Mouse (Mus musculus): ENCODE results near the gene Mettl24. TPM values are rescaled to one million over a fixed set of nuclear protein-coding genes. Genes with fewer than 3 reads are reported as not detected.
"Not testable (repeated sequence)": the region's sequence is repeated elsewhere in the genome, so short reads cannot be mapped to it uniquely, and the experiment has no call there.

Gene Mettl24
- polyA plus RNA-seq, 1 experiment from 2014 or later: 3.5 TPM

- Histone ChIP-seq H3K9ac (no peak overlapping the region), H3K9me3 (ENCODE audit: low read depth, low read length) (no peaks in the 10 kb centered on the region), H3K36me3 (ENCODE audit: insufficient read depth) (no peaks in the 10 kb centered on the region), H3K27me3 (ENCODE audit: insufficient read depth, low read length) (no peaks in the 10 kb centered on the region), H3K4me2 (no peak overlapping the region), H3K4me1 (ENCODE audit: insufficient read depth) (no peaks in the 10 kb centered on the region), H3K4me3 (ENCODE audit: low read depth, low read length) (no peak overlapping the region), H3K27ac (ENCODE audit: low read depth) (no peak overlapping the region)
- TF ChIP-seq CTCF (IDR thresholded peaks at IDR 0.05; ENCODE audit: low read depth): no peak
- DNase-seq (no peak), ATAC-seq (ENCODE audit: insufficient read depth) (no peak)
- WGBS: 66% methylated on average over 3 of the region's 3 CpGs
Measured at GRCm38 (mm10) chr10:40792115-40792514, 109.0 kb downstream of the Mettl24 start.

GRCm38 (mm10) chr10:40805221-40805620, 122.1 kb downstream of the Mettl24 start:
- H3K27me3 ChIP-seq (ENCODE audit: insufficient read depth, low read length): no peaks in the 10 kb centered on the region
- H3K9me3 ChIP-seq (ENCODE audit: low read depth, low read length): no peaks in the 10 kb centered on the region
- no peaks in the 10 kb centered on the region for H3K4me1 ChIP-seq (ENCODE audit: insufficient read depth)
- H3K4me2 ChIP-seq: no peak overlapping the region
- no peak overlapping the region for H3K27ac ChIP-seq (ENCODE audit: low read depth)
- DNase-seq (no peak), ATAC-seq (ENCODE audit: insufficient read depth) (no peak)
- no peaks in the 10 kb centered on the region for H3K36me3 ChIP-seq (ENCODE audit: insufficient read depth)
- TF ChIP-seq CTCF (IDR thresholded peaks at IDR 0.05; ENCODE audit: low read depth): no peak
- no peak overlapping the region for H3K9ac ChIP-seq
- no peak overlapping the region for H3K4me3 ChIP-seq (ENCODE audit: low read depth, low read length)
- WGBS: 62% methylated on average over 1 of the region's 1 CpGs

DNA sequence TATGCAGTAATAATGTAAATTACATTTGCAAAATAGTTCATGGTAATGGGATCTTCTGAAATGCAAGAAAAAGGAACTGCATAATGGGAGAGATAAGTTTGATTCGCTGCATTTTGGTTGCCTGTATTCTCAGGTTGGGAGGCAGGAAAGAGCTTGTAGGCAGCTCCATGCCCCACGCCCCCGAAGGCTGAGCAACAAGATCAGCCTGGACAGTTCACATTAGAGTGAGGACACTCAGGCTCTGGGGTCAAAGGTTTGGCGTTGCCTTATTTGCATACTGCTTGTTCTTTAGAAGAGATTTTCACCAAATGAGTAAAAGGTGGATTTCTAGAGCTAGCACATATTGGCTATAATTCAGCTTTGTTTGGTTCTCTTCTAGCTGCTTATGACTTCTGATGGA, 123.1 kb downstream of the Mettl24 start:
- Histone ChIP-seq H3K9me3 (ENCODE audit: low read depth, low read length) (no peaks in the 10 kb centered on the region), H3K4me1 (ENCODE audit: insufficient read depth) (no peaks in the 10 kb centered on the region), H3K4me3 (ENCODE audit: low read depth, low read length) (no peak overlapping the region), H3K36me3 (ENCODE audit: insufficient read depth) (no peaks in the 10 kb centered on the region), H3K4me2 (no peak overlapping the region), H3K27ac (ENCODE audit: low read depth) (no peak overlapping the region), H3K9ac (no peak overlapping the region), H3K27me3 (ENCODE audit: insufficient read depth, low read length) (no peaks in the 10 kb centered on the region)
- no peak for ATAC-seq (ENCODE audit: insufficient read depth)
- no peak for TF ChIP-seq CTCF (IDR thresholded peaks at IDR 0.05; ENCODE audit: low read depth)
- 90% methylated on average over 4 of the region's 4 CpGs for WGBS
- no peak for DNase-seq

DNA sequence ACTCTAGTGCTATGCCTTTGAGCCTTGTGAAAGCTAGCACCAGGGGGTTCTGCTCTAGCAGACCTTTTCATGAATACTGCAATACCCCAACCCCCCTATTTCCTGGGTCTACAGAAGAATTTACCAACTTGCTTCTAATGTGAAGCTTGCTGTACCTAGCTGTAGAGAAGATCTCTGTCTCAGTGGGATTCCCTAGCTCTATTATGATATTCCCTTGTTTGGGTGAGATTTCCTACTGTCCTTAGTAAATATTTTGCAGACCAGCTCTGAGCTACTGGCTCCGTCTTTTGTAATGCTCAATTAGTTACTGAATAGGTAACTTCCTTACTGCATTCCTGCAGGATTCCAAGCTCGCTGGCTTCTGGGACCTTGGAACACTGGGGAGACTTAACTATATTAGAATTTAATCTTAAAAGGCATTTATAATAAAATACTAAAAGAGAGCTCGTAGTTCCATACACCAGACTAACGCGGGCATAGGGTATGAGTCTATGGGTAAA, 126.4 kb downstream of the Mettl24 start:
- H3K27ac ChIP-seq (ENCODE audit: low read depth); H3K9me3 ChIP-seq (ENCODE audit: low read depth, low read length); H3K9ac ChIP-seq; ATAC-seq (ENCODE audit: insufficient read depth); DNase-seq; H3K36me3 ChIP-seq (ENCODE audit: insufficient read depth); H3K4me2 ChIP-seq; H3K4me3 ChIP-seq (ENCODE audit: low read depth, low read length); H3K4me1 ChIP-seq (ENCODE audit: insufficient read depth); H3K27me3 ChIP-seq (ENCODE audit: insufficient read depth, low read length): not testable (repeated sequence)
- 42% methylated on average over 5 of the region's 5 CpGs for WGBS

GRCm38 (mm10) chr10:40813627-40814026, 130.5 kb downstream of the Mettl24 start:
- WGBS: 66% methylated on average over 4 of the region's 4 CpGs
- peak; percentile 52 for TF ChIP-seq CTCF (IDR thresholded peaks at IDR 0.05; ENCODE audit: low read depth)
- H3K27ac ChIP-seq (ENCODE audit: low read depth): no peak overlapping the region
- H3K9me3 ChIP-seq (ENCODE audit: low read depth, low read length): no peaks in the 10 kb centered on the region
- no peaks in the 10 kb centered on the region for H3K36me3 ChIP-seq (ENCODE audit: insufficient read depth)
- H3K4me1 ChIP-seq (ENCODE audit: insufficient read depth): no peaks in the 10 kb centered on the region
- H3K4me2 ChIP-seq: no peak overlapping the region
- H3K9ac ChIP-seq: no peak overlapping the region
- DNase-seq: peak; percentile 27
- H3K4me3 ChIP-seq (ENCODE audit: low read depth, low read length): no peak overlapping the region
- H3K27me3 ChIP-seq (ENCODE audit: insufficient read depth, low read length): no peaks in the 10 kb centered on the region
- ATAC-seq (ENCODE audit: insufficient read depth): no peak

DNA sequence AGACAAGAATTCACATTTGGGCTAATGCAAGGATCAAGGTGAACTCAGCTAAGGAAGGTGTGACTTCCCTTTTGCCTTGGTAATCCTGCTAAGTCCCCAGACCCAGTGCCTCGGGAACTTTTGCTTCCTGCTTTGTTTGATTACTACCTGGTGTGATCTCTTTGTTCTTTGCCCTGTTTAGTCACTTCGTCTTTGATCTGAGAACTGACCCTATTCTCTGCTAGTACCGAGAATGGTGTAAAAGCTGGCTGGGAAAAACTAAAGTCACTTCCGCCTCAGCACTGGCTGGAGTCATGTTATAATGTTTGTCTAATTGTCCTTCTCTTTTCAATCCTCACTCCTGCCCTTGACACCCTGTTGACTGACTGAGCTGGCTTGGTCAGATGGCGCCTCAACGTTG, 133.4 kb downstream of the Mettl24 start:
- DNase-seq (no peak), ATAC-seq (ENCODE audit: insufficient read depth) (no peak)
- no peaks in the 10 kb centered on the region for H3K4me1 ChIP-seq (ENCODE audit: insufficient read depth)
- H3K4me2 ChIP-seq: no peak overlapping the region
- H3K27ac ChIP-seq (ENCODE audit: low read depth): no peak overlapping the region
- no peaks in the 10 kb centered on the region for H3K27me3 ChIP-seq (ENCODE audit: insufficient read depth, low read length)
- no peaks in the 10 kb centered on the region for H3K9me3 ChIP-seq (ENCODE audit: low read depth, low read length)
- H3K4me3 ChIP-seq (ENCODE audit: low read depth, low read length): no peak overlapping the region
- TF ChIP-seq CTCF (IDR thresholded peaks at IDR 0.05; ENCODE audit: low read depth): no peak
- no peak overlapping the region for H3K9ac ChIP-seq
- 47% methylated on average over 6 of the region's 6 CpGs for WGBS
- H3K36me3 ChIP-seq (ENCODE audit: insufficient read depth): no peaks in the 10 kb centered on the region

GRCm38 (mm10) chr10:40825952-40826351, 142.9 kb downstream of the Mettl24 start:
- 49% methylated on average over 6 of the region's 6 CpGs for WGBS
- Histone ChIP-seq H3K9me3 (ENCODE audit: low read depth, low read length) (no peaks in the 10 kb centered on the region), H3K27ac (ENCODE audit: low read depth) (no peak overlapping the region), H3K4me1 (ENCODE audit: insufficient read depth) (no peaks in the 10 kb centered on the region), H3K4me2 (no peak overlapping the region), H3K9ac (no peak overlapping the region), H3K27me3 (ENCODE audit: insufficient read depth, low read length) (no peaks in the 10 kb centered on the region), H3K36me3 (ENCODE audit: insufficient read depth) (peaks cover 9% of the 10 kb centered on the region; the same call in 1 of the 2 replicates), H3K4me3 (ENCODE audit: low read depth, low read length) (no peak overlapping the region)
- DNase-seq (no peak), ATAC-seq (ENCODE audit: insufficient read depth) (no peak)
- TF ChIP-seq CTCF (IDR thresholded peaks at IDR 0.05; ENCODE audit: low read depth): no peak

DNA sequence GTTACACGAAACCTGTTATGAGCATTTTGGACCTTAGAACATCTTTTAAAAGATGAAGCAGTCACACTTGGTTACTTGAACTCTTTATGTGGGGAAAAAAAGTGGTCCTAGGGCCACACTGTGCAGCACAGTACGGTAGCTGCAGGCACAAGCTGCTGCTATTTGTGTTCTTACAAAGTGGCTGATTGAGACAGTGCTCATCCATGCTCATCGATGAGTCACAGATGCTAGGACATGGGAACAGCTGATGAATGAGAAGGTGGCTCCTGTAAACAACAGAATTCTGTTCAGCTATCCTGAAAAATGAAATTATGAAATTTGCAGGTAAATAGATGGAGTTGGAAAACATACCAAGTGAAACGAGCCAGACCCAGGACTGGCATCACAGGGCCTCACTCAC, 144.6 kb downstream of the Mettl24 start:
- Histone ChIP-seq H3K9me3 (ENCODE audit: low read depth, low read length) (no peaks in the 10 kb centered on the region), H3K4me2 (no peak overlapping the region), H3K4me1 (ENCODE audit: insufficient read depth) (no peaks in the 10 kb centered on the region), H3K9ac (no peak overlapping the region), H3K27ac (ENCODE audit: low read depth) (no peak overlapping the region), H3K36me3 (ENCODE audit: insufficient read depth) (peaks cover 12% of the 10 kb centered on the region; the same call in 1 of the 2 replicates), H3K27me3 (ENCODE audit: insufficient read depth, low read length) (no peaks in the 10 kb centered on the region), H3K4me3 (ENCODE audit: low read depth, low read length) (no peak overlapping the region)
- no peak for TF ChIP-seq CTCF (IDR thresholded peaks at IDR 0.05; ENCODE audit: low read depth)
- DNase-seq (no peak), ATAC-seq (ENCODE audit: insufficient read depth) (no peak)
- WGBS: 87% methylated on average over 4 of the region's 4 CpGs

Data from lung, embryonic 14.5 days (tissue).